Mouse (Mus musculus): ENCODE results near the gene Stag1. TPM values are rescaled to one million over a fixed set of nuclear protein-coding genes. Genes with fewer than 3 reads are reported as not detected.

The Stag1 gene
- total RNA-seq, 1 experiment from 2014 or later: 88.0 TPM

DNA sequence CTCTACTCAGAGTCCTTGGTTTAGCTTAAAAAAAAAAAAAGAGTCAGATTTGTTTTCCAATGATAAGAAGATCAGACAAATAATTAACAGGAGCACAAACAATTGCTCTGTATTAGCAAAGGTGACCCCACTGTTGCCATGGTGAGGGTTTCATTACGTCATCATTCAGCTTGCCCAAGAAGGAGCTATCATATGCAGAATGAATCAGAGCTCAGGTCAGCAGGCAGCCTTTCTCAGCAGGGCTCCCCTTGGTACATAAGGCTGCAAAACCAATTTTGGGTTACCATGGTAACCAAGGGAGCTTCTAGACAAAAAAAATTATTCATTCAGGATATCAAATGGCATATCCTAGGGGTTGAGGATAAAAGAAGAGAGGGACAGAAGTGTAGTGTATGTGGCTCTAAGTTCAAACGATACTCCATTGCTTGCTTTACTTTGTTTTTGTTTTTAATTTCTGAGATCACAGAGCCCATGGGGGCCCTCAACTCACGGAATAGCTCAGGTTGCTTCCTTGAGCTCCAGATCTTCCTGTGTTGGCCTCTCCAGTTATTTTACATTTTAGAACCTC lies 2.2 kb downstream of the Stag1 start:
- no peak for ATAC-seq (replicated peaks; ENCODE audit: insufficient number of reproducible peaks, low FRiP score, low TSS enrichment, poor library complexity, severe bottlenecking)

DNA sequence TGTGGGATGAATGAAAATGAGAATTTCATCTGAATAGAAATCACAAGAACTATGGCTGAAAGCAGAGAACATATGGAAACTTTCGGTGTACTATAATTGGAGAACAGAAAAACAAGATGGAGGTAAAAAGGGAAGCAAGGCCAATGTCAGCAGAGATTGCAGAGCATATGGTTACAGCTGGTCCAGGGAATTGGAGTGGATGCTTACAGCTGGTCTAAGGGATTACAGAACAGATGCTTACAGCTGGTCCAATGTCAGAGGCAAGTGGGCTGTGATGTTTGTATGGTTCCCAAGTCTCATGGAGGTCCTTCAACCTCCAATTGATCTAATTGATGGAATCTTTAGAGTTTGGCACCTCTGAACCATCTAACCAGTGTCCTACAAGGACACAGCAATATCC lies 4.5 kb downstream of the Stag1 start:
- no peak for ATAC-seq (replicated peaks; ENCODE audit: insufficient number of reproducible peaks, low FRiP score, low TSS enrichment, poor library complexity, severe bottlenecking)

DNA sequence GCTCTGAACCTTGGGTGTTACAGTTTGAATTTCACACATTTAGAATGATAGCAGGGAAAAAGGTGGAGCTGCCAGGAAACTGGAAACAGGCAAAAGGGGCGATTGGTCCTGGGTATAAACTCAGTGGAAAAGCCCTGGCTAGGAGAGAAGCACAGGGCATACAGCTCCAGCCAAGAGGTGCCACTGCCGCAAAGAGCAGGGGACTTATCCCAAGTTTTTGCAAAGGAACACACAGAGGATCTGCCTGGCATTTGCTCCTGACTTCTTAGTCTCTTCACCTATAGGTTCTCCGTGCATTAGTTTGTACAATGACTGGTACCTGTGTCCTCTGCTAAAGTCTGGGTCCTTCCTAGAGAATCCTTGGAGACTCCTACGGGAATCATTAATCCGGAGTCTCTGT lies 5.6 kb downstream of the Stag1 start:
- no peak for ATAC-seq (replicated peaks; ENCODE audit: insufficient number of reproducible peaks, low FRiP score, low TSS enrichment, poor library complexity, severe bottlenecking)

DNA sequence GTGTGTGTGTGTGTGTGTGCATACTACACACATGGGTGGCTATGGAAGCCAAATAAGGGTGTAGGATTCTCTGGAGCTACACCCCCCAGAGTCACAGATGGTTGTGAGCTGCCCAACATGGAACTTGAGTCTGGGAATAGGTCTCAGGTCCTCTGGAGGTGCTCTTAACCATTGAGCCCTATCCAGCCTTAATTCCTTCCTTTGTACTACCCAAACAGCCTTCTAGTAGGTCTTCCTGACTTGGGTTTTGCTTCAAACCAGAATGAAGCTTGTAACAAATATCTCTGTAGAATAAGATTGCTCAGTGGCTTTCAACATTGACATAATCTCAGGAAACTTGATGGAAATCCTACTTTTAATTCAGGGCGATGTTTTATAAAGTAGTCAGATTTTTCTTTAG lies 7.9 kb downstream of the Stag1 start:
- ATAC-seq (replicated peaks; ENCODE audit: insufficient number of reproducible peaks, low FRiP score, low TSS enrichment, poor library complexity, severe bottlenecking): no peak

DNA sequence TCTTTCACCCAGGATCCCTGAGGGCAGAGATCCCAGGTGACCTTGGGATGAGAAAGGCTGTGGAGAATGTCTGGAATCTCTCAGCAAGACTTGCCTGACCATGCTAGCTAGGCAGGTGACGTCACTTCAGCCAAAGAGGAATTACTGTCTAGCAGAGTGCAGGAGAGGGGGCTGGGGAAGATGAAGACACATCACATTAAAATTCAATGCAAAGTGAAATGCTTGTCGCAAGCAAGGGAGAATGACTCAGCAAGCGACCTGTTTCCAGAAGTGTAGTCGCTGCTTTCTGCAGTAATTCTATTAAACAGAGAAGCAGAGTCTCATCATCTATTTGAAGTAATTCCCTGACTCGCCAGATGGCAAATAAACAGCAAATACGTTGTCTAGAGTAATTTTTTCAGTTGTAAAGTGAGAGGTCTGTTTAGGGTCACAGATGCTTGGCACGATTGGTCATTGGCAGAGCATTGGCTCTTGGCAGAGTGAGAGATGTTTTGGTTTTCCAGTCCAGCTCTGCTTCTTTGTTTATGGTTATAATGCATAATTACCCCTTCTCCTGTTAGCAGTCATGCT lies 8.5 kb downstream of the Stag1 start:
- ATAC-seq (replicated peaks; ENCODE audit: insufficient number of reproducible peaks, low FRiP score, low TSS enrichment, poor library complexity, severe bottlenecking): no peak

DNA sequence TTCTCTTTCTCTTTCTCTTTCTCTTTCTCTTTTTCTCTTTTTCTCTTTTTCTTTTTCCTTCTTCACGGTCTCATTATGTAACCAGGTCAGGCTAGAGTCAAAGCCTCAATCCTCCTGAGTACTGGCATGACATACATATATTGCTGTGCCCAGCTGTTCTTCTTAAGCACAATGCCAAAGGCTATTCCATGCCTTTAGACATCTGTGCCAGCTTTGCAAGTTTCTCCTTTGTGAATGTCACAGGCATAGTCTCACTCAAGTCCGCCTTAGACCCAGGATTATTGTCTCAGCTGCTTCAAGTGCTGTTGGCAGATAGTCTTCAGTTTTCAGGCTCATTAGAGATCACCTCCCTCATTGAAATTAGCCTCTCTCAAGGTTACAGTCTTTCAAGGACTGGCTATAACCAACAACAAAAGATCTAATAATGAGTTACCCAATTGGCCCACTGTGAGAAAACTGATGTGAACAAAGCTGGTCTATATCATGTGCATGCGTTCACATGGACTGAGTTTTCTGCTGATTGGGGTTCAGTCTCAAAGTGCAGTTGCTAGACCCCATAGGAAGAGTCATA lies 16.0 kb downstream of the Stag1 start:
- ATAC-seq (replicated peaks; ENCODE audit: insufficient number of reproducible peaks, low FRiP score, low TSS enrichment, poor library complexity, severe bottlenecking): no peak

DNA sequence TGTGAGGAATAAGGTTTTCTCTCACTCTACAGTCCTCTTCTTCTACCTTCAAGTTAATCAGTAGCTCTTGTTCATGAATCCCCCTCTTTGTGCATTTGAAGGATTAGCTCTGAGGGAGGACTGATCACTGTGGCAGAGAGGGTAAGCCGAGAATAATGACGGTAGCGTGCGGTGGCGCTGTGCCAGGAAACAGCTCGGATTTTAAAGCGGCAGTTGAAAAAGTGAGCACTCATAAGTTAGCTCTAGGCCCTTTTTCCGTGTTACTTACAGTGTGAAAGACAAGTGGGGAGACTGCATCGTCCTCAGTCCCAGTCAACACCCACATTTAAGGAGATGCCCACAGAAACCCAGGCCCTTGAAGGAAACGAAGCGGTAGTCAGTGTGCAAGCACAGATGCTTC lies 19.3 kb downstream of the Stag1 start:
- ATAC-seq (replicated peaks; ENCODE audit: insufficient number of reproducible peaks, low FRiP score, low TSS enrichment, poor library complexity, severe bottlenecking): no peak

DNA sequence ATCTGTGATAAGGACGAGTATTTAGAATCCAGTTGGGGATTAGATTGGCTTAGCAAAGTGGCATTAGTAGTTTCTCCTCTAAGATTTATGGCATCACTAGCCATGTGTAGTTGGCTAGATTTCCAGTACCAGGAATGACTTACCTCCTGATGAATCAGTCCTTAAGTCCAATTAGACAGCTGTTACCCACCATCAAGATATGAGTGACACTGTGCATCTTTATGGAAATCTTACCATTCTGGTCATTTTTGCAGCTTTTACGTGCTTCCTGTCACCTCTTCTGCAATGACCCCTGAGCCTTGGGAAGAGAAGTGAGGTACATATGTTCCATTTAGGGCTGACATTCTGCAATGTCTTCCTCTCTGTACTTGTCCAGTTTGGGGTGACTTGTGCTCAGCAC lies 28.7 kb downstream of the Stag1 start:
- no peak for ATAC-seq (replicated peaks; ENCODE audit: insufficient number of reproducible peaks, low FRiP score, low TSS enrichment, poor library complexity, severe bottlenecking)

DNA sequence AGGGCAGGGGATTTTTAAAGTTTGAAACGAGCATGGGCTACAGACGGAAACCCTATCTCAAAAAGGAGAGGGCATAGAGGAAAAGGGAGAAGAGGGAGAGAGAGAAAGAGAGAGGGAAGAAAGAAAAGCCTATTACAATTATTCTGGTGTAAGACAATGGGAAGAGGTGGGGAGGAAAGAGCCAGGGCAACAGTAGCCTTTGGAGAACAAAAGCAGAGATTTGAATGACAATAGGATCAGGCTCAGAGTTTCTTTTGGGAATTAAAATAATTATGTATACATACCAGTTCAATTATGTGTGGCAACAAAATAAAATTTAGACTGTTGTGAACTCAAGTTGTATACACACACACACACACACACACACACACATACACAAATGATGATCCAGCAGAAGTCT lies 43.2 kb downstream of the Stag1 start:
- no peak for ATAC-seq (replicated peaks; ENCODE audit: insufficient number of reproducible peaks, low FRiP score, low TSS enrichment, poor library complexity, severe bottlenecking)

DNA sequence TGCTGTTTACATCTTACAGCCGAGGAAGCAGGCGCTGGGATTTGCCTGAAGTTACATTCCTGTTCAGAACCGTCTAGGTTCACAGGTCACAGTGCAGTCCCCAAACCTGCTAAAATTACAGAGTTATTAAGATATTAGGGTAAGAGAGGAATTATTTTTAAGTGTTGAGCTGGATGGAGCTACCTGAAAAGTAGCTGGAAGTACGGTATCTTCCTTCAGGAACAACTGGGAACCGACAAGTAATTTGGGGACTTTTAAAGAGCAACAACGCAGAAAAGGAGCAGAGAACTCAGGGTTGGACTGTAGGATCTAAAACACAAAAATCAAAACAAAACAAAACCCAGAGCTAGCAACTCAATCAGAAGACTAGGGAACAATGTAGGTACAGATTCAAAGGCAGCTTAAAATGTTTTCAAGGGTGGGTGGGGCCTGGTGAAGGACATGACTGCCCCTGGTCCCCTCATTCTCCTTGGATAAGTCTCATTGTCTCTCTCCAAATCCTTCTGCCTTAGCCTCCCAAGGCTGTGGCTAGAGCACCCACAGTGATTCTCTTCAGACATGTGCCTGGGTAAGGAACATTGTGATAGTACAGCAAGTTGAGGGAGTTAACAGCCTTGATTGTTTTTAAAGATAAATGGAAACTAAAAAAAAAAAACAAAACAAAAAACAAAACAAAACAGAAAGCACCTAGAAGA lies 43.9 kb downstream of the Stag1 start:
- ATAC-seq (replicated peaks; ENCODE audit: insufficient number of reproducible peaks, low FRiP score, low TSS enrichment, poor library complexity, severe bottlenecking): no peak

DNA sequence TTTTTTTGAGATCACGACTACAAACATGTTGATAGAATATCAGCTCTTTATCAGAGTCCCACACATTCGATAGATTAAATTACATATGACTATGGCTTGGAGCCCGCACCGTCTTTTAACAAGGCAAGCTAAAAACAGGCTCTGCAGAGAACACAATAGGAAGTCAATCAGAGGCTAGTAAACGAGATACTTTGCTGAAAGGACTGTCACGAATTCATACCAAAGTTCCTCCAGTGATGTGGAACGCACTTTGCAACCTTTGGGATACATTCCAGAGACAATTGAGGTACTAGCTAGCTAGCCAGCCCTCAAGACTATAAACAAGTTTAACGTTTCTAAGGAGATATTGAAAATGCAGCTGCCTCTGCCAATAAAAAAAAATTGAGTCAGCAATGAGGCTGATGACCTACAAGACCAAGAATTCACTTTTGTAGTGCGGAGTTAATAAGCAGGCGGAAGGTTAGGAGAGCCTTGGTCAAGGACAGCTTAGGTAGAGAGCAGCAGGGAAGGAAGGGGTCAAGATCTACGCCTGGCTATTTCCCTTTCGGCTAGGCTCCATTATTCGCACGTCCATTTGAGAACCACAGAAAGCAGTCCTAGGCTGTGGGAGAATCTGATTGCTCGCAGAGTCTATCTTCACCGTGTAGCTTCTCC lies 44.7 kb downstream of the Stag1 start:
- ATAC-seq (replicated peaks; ENCODE audit: insufficient number of reproducible peaks, low FRiP score, low TSS enrichment, poor library complexity, severe bottlenecking): no peak

DNA sequence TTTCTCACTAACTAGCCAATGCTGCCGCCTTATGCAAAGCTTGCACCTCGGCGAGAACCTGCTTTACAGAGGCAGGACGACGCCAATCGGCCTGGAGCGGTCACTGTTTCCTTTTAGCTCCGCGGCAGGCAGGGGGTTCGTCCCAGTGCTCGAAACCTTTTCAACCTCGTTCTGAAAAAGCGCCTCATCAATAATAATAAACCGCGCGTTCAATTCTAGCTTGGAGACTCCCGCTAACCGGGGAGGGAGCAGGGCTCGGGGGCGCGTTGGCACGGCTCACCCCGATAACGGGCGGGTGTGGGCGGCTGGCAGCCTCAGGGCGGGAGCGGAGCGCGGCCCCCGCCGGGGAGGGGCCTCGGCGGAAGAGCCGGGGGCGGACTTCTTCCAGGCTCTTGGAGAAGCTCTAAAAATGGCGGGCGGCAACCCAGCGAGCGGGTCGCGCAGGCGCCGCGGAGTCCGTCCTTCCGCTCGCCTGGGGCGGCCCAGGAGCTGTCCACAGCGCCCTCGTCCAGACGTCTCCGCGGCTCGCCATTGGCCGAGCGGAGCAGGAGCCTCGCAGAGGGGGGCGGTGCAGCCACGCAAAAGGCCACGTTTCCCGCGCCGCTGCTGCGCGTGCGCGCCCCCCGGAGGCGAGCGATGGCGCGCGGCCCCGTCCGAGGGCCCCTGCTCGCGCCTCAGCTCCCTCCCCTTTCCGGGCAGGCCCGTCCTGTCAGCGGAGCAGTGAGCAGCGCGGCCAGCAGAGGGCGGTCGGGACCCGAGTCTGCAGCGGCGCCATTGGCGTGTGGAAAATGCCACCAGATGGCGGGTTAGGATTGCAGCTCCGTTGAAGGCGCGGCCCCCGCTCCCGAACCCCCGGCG lies 45.5 kb downstream of the Stag1 start:
- peak; percentile 82 for ATAC-seq (replicated peaks; ENCODE audit: insufficient number of reproducible peaks, low FRiP score, low TSS enrichment, poor library complexity, severe bottlenecking)

DNA sequence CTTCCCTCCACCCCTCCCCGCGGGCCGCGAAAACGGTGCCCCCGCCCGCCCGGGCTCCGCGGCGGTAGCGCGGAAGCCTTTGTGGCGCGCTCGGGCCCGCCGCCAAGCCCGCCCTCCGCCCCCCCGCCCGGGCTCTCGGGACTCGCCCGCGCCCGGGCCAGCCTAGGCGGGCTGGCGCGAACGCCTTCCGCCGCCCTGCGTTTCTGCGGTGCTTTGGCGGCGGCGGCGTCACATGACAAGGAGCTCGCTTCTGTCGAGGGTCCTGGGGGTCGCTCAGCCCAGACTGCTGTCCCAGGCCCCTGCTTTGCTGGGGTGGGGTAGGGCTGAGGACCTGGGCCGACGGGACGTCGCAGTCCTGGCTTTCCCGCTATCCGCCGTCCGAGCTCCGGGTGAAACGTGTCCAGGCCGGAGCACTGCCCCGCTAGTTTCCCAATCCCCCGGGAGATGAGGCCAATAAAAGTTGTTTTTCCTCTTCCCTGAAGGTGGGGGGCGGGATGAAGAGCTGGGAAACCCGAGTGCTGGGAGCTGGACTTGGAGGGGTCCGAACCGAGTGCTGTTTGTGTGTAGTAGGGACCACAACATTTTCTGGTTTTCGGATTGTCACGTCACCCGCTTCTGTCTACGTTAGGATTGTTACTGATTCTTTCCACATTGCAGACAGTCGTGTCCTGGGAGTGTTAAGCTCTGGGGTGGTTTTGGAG lies 46.6 kb downstream of the Stag1 start:
- ATAC-seq (replicated peaks; ENCODE audit: insufficient number of reproducible peaks, low FRiP score, low TSS enrichment, poor library complexity, severe bottlenecking): 0 out of 2 replicates have a peak, but pooled peaks have one; percentile 2

DNA sequence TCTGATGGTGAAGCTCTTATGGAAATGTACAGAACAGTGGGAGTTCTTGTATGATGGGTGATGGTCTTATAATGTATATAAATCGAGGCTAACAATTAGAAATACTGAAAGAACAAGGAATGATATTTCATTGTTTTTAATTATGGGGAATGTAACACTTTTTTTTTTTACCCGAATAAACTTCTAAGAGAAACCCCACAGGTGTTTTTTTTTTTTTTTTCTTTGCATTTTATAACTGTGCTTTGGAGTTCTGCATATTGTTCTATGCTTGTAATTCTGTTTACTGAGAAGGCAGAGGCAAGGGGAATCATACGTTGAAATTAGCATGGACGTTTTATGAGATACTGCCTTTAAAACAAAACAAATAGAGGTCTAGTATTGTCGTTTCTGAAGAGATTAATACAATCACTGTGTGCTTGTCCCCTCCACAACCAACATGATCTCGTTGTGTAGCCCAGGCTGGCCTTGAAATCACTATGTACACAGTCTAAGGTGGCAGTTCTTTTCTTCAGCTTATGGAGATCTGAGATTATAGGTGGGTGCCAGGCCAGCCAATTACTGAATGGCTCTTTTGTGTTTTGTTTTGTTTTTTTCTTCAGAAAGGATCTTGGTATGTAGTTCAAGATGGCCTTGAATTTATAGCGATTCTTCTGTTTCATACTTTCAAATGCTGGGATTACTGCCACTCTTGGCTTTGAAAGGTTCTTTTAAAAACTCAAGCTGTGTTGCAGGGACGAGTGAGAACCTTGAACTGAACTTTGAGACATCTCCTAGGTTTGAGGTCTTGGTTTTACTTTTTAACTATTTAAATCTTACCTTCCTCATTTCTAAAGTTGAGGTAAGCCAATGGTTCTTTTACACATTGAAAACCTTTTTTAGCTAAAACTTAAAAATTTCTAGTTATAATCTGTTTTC lies 47.7 kb downstream of the Stag1 start:
- no peak for ATAC-seq (replicated peaks; ENCODE audit: insufficient number of reproducible peaks, low FRiP score, low TSS enrichment, poor library complexity, severe bottlenecking)

DNA sequence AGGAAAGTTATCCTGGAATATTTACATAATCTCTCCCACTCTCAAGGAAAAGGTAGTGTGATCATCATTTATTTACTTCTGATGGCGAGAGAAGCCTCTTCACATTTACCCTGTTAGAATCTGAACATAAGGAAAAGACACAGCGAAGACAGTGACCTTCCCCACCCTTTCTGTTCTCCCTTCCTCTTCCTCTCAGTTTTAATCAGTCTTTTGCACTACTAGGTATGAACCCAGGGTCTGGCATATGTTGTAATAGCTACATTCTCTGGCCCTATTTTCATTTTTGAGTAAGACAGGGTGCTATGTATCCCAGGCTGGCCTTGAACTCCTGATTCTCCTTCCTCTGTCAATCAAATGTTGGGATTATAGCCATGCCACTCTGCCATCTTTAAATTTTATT lies 48.7 kb downstream of the Stag1 start:
- ATAC-seq (replicated peaks; ENCODE audit: insufficient number of reproducible peaks, low FRiP score, low TSS enrichment, poor library complexity, severe bottlenecking): no peak

DNA sequence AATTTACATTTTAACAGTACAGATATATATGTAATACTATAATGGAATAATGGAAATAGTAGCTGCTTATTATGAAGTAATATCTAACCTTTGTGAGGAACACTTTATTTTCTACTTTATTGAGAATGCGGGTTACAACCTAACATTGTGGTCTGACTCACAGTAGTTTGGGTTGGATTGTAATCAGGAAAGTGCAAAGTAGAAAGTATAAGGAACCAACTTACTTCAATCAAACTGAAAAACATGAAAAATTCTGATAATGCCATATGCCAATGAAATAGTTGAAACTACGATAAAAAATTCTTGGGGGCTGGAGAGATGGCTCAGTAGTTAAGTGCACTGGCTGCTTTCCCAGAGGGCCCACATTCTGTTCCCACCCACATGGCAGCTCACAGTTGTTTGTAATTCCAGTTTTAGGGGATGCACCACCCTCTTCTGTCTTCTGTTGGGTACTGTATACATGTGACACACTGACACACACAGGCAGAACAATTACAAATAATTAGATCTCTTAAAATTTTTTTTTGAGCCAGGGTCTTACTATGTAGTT lies 50.3 kb downstream of the Stag1 start:
- ATAC-seq (replicated peaks; ENCODE audit: insufficient number of reproducible peaks, low FRiP score, low TSS enrichment, poor library complexity, severe bottlenecking): no peak

DNA sequence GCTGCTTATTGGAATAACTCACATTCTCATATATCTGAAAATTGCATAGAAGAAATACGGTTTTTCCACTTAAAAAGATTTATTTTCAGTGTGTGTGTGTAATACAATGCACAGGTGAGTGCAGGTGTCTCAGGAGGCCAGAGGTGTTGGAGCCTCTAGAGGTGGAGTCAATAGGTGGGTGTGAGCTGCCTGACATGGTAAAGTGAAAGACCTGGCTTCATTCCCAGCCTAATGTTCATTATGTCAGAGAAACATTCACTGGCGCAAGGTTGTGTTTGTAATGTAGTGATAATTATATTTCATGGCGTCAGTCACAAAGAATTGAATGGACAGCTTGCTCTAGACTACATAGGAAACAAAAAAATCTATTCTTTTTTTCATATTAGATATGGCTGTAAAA lies 56.5 kb downstream of the Stag1 start:
- ATAC-seq (replicated peaks; ENCODE audit: insufficient number of reproducible peaks, low FRiP score, low TSS enrichment, poor library complexity, severe bottlenecking): no peak

All from monocyte, adult 5-6 weeks (primary cell).